Mouse (Mus musculus) embryonic facial prominence, embryonic 11.5 days (tissue): ENCODE measurements around the gene Fam196b. TPM values are rescaled to one million over a fixed set of nuclear protein-coding genes. Genes with fewer than 3 reads are reported as not detected.

Experiments
- ATAC-seq: fragments of 200-750 bp; cut with Nextera tagmentation; replicated peaks from 2 replicates; pipeline ENCODE4 v1.8.0; 2017; ENCODE audit warnings: low read depth; ENCODE audit not compliant: insufficient number of reproducible peaks, low FRiP score, low TSS enrichment
- DNase-seq: peaks from one replicate; pipeline ENCODE4 v3.0.0-alpha.2; 2015; ENCODE audit warnings: low spot score
- H3K27ac ChIP-seq: fragments of 300-500 bp; sonication (generic); replicated peaks from 2 replicates; pipeline ENCODE4 v1.5.1; 2014; ENCODE audit warnings: mild to moderate bottlenecking, low read depth, low read length, control low read depth
- H3K27me3 ChIP-seq: fragments of 300-500 bp; sonication (generic); 2 replicates; pipeline ENCODE4 v1.6.1; 2014; ENCODE audit warnings: mild to moderate bottlenecking, low read length, moderate library complexity, mixed read lengths; ENCODE audit not compliant: control insufficient read depth, insufficient read depth
- H3K36me3 ChIP-seq: fragments of 300-500 bp; sonication (generic); replicated peaks from 2 replicates; pipeline ENCODE4 v1.6.1; 2014; ENCODE audit warnings: low read depth, mild to moderate bottlenecking, low read length, moderate library complexity, mixed read lengths; ENCODE audit not compliant: control insufficient read depth, insufficient read depth
- H3K4me1 ChIP-seq: fragments of 300-500 bp; sonication (generic); 2 replicates; pipeline ENCODE4 v1.6.1; 2014; ENCODE audit warnings: low read length, mixed read lengths; ENCODE audit not compliant: control insufficient read depth, insufficient read depth
- H3K4me2 ChIP-seq: fragments of 300-500 bp; sonication (generic); 2 replicates; pipeline ENCODE4 v1.6.1; 2014; ENCODE audit warnings: low read depth, mild to moderate bottlenecking, control low read depth, low read length, moderate library complexity
- H3K4me3 ChIP-seq: fragments of 300-500 bp; sonication (generic); 2 replicates; pipeline ENCODE4 v1.5.1; 2014; ENCODE audit warnings: low read depth, low read length, control low read depth
- H3K9ac ChIP-seq: fragments of 300-500 bp; sonication (generic); replicated peaks from 2 replicates; pipeline ENCODE4 v1.6.1; 2014; ENCODE audit warnings: mild to moderate bottlenecking, control low read depth, low read length
- H3K9me3 ChIP-seq: fragments of 300-500 bp; sonication (generic); replicated peaks from 2 replicates; pipeline ENCODE4 v1.6.1; 2016; ENCODE audit warnings: mild to moderate bottlenecking, low read length, inconsistent platforms, mixed read lengths; ENCODE audit not compliant: control insufficient read depth
- WGBS: fragments of 180-500 bp; shearing (Covaris S2); extraction: QIAGEN DNeasy Blood & Tissue Kit; methylation state at CpG from one replicate; pipeline ENCODE4 v1.1.7; 2014; 5-methylcytosine and 5-hydroxymethylcytosine counted together
- polyA plus RNA-seq: library from polyadenylated mRNA; unstranded; fragments of >200 nt; fragmentation: Nextera tagmentation; extraction: Ambion mirVana; gene quantifications from 2 replicates; pipeline ENCODE4 v1.2.1, GENCODE M21; 2014

Gene Fam196b
- polyA plus RNA-seq, result 1.2 and 1.6 TPM in 2 replicates

GRCm38 (mm10) chr11:34314534-34315379 lies at the start of gene Fam196b:
Gene Fam196b (plus strand): TSS chr11:34314822.
- no peaks in the 10 kb centered on the region for H3K4me1 ChIP-seq
- no peak within 1 kb of the TSS for H3K27ac ChIP-seq
- H3K4me2 ChIP-seq, result peak within 1 kb of the TSS; percentile 46
- 2% methylated on average over 13 of the region's 13 CpGs for WGBS
- H3K36me3 ChIP-seq, result no peaks in the 10 kb centered on the region
- H3K4me3 ChIP-seq, result peak within 1 kb of the TSS; percentile 22
- ATAC-seq (no peak; the same call in 1 of the 2 replicates), DNase-seq (peak; percentile 80)
- no peaks in the 10 kb centered on the region for H3K9me3 ChIP-seq
- H3K9ac ChIP-seq, result no peak within 1 kb of the TSS
- no peaks in the 10 kb centered on the region; the same call in 1 of the 2 replicates for H3K27me3 ChIP-seq

DNA sequence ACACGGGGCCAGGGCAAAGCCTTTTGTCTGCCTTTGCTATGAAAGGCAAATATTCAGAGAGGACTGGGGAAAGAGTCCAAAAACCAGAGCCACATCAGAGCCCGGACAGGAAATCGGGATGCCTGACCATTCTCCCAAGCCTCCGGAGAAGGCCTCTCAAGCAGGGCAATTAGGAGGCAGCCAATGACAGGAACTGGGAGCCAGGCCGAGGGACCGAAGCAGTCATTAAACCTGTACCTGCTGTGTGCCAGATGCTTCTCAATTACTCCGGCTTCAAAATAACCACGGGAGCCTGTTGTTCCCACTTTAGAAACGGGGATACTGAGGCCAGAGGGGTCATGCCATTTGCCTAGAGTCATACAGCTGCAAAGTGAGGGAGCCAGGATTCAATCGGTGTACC lies 42.6 kb upstream of the Fam196b start:
- Histone ChIP-seq H3K4me3 (no peak overlapping the region), H3K9ac (no peak overlapping the region), H3K27me3 (no peaks in the 10 kb centered on the region), H3K4me1 (no peaks in the 10 kb centered on the region), H3K4me2 (no peak overlapping the region), H3K27ac (no peak overlapping the region), H3K9me3 (no peaks in the 10 kb centered on the region), H3K36me3 (no peaks in the 10 kb centered on the region)
- ATAC-seq (no peak), DNase-seq (no peak)
- 46% methylated on average over 10 of the region's 10 CpGs for WGBS

- Histone ChIP-seq H3K4me3 (no peak overlapping the region), H3K9ac (no peak overlapping the region), H3K4me1 (no peaks in the 10 kb centered on the region), H3K9me3 (no peaks in the 10 kb centered on the region), H3K36me3 (no peaks in the 10 kb centered on the region), H3K27me3 (no peaks in the 10 kb centered on the region), H3K27ac (no peak overlapping the region), H3K4me2 (no peak overlapping the region)
- 29% methylated on average over 2 of the region's 2 CpGs for WGBS
- DNase-seq, result no peak
- no peak for ATAC-seq
These were observed 38.7 kb upstream of the Fam196b start for GRCm38 (mm10) chr11:34275941-34276340.

DNA sequence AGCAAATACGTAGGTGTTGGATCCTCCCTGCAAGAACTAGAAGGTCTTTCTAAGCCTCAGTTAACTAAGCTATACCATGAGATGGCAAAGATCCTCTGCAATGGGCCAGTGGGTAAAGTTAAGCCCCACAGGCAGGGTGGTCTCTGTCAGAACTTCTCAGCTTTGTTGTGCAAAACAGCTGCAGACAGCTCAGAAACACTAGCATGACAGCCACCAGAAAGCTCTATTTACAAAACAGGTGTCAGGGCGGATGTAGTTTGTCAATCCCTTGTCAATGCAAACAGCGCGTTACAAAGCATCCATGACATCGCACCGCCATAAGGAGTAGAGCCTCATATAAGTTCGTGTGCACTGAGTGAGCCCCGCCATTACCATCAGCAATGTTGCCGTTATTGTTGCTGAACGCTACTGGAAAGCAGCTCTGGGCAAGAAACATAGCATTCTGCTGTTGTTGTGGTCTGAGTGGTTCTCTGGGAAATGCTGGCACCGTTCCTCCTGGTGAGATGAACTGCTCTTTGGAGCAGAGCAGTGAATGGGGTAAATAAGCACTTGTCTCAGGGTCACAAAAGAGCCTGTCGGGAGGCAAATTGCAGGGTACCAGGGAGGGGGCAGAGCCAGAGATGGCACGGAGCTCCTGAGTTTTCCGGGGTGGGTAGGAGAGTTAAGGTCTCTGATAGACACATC lies 38.1 kb upstream of the Fam196b start:
- Histone ChIP-seq H3K9ac (no peak overlapping the region), H3K27ac (no peak overlapping the region), H3K9me3 (no peaks in the 10 kb centered on the region), H3K4me3 (no peak overlapping the region), H3K36me3 (no peaks in the 10 kb centered on the region), H3K4me1 (no peaks in the 10 kb centered on the region), H3K4me2 (no peak overlapping the region), H3K27me3 (no peaks in the 10 kb centered on the region)
- WGBS, result 56% methylated on average over 14 of the region's 14 CpGs
- ATAC-seq, result no peak
- no peak for DNase-seq

DNA sequence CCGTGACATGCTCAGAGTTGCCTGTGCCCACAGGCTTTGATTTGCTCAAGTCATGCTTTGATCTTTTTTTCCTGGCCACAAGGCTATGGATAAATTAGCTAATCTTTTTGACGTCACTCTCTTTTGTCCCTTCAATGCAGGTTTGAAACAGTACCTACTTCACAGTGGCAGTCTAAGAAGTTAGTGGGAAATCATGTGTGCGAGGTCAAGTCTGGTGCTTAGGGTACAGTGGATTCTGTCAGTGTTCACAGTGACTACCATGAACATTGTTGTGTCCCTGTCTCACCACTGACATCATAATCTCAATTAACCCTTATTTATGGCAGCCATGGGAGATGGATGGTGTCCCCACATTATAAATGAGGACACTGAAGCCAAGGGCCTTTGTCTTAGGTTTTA lies 37.6 kb upstream of the Fam196b start:
- no peaks in the 10 kb centered on the region for H3K9me3 ChIP-seq
- no peak overlapping the region for H3K9ac ChIP-seq
- WGBS, result 38% methylated on average over 3 of the region's 3 CpGs
- ATAC-seq (no peak), DNase-seq (no peak)
- H3K4me2 ChIP-seq, result no peak overlapping the region
- H3K27me3 ChIP-seq, result no peaks in the 10 kb centered on the region
- no peaks in the 10 kb centered on the region for H3K36me3 ChIP-seq
- H3K4me3 ChIP-seq, result no peak overlapping the region
- H3K4me1 ChIP-seq, result no peaks in the 10 kb centered on the region
- no peak overlapping the region for H3K27ac ChIP-seq

GRCm38 (mm10) chr11:34284124-34284808 lies 30.4 kb upstream of the Fam196b start:
- Histone ChIP-seq H3K27me3 (no peaks in the 10 kb centered on the region), H3K4me3 (no peak overlapping the region), H3K9ac (no peak overlapping the region), H3K36me3 (no peaks in the 10 kb centered on the region), H3K4me2 (no peak overlapping the region), H3K27ac (no peak overlapping the region), H3K9me3 (no peaks in the 10 kb centered on the region), H3K4me1 (no peaks in the 10 kb centered on the region)
- WGBS, result 28% methylated on average over 13 of the region's 13 CpGs
- ATAC-seq (peak; percentile 67), DNase-seq (no peak)

GRCm38 (mm10) chr11:34290265-34290664 lies 24.4 kb upstream of the Fam196b start:
- Histone ChIP-seq H3K27ac (no peak overlapping the region), H3K9me3 (no peaks in the 10 kb centered on the region), H3K4me3 (no peak overlapping the region), H3K4me1 (no peaks in the 10 kb centered on the region), H3K27me3 (no peaks in the 10 kb centered on the region), H3K9ac (no peak overlapping the region), H3K36me3 (no peaks in the 10 kb centered on the region), H3K4me2 (no peak overlapping the region)
- no peak for ATAC-seq
- DNase-seq, result no peak
- WGBS, result 22% methylated on average over 4 of the region's 4 CpGs
